Mouse (Mus musculus) heart, embryonic 14.5 days (tissue): ENCODE measurements around the gene Napb. TPM values are rescaled to one million over a fixed set of nuclear protein-coding genes. Genes with fewer than 3 reads are reported as not detected.

Source experiments
- ATAC-seq: fragments of 200-750 bp; cut with Nextera tagmentation; 2 replicates; pipeline ENCODE4 v1.8.0; 2017; ENCODE audit warnings: low read depth, moderate TSS enrichment; ENCODE audit not compliant: insufficient number of reproducible peaks, insufficient read depth, low FRiP score
- H3K27ac ChIP-seq, 2 experiments: fragments of 200-500 bp in 1 of 2; fragments of 300-500 bp in 1 of 2; sonication (generic) in 1 of 2; replicated peaks in 1 of 2; 2 replicates each; pipeline ENCODE4 v1.5.1; 2012 to 2014; ENCODE audit warnings: low read depth in 2 of 2, low read length in 2 of 2, control low read depth in 1 of 2, mild to moderate bottlenecking in 1 of 2, mixed read lengths in 1 of 2; ENCODE audit not compliant: control insufficient read depth in 1 of 2, insufficient read depth in 1 of 2
- H3K27me3 ChIP-seq: fragments of 300-500 bp; sonication (generic); 2 replicates; pipeline ENCODE4 v1.6.1; 2014; ENCODE audit warnings: mild to moderate bottlenecking, low read length, control low read depth; ENCODE audit not compliant: control insufficient read depth, insufficient read depth
- H3K36me3 ChIP-seq: fragments of 300-500 bp; sonication (generic); 2 replicates; pipeline ENCODE4 v1.6.1; 2014; ENCODE audit warnings: mild to moderate bottlenecking, control low read depth, low read length, mixed read lengths; ENCODE audit not compliant: control insufficient read depth, insufficient read depth
- H3K4me1 ChIP-seq, 2 experiments: fragments of 200-500 bp in 1 of 2; fragments of 300-500 bp in 1 of 2; sonication (generic) in 1 of 2; 2 replicates each; pipeline ENCODE4 v1.6.1; 2012 to 2014; ENCODE audit warnings: low read length in 2 of 2, control low read depth in 1 of 2, mixed read lengths in 1 of 2; ENCODE audit not compliant: control insufficient read depth in 2 of 2, insufficient read depth in 2 of 2
- H3K4me2 ChIP-seq: fragments of 300-500 bp; sonication (generic); 2 replicates; pipeline ENCODE4 v1.6.1; 2014; ENCODE audit warnings: mild to moderate bottlenecking, low read length
- H3K4me3 ChIP-seq, 2 experiments: fragments of 200-500 bp in 1 of 2; fragments of 300-500 bp in 1 of 2; sonication (generic) in 1 of 2; 2 replicates each; pipeline ENCODE4 v1.5.1; 2012 to 2014; ENCODE audit warnings: low read length in 2 of 2, mild to moderate bottlenecking in 2 of 2, control low read depth in 1 of 2, low read depth in 1 of 2, moderate library complexity in 1 of 2; ENCODE audit not compliant: control insufficient read depth in 1 of 2, insufficient read depth in 1 of 2
- H3K9ac ChIP-seq: fragments of 300-500 bp; sonication (generic); 2 replicates; pipeline ENCODE4 v1.6.1; 2014; ENCODE audit warnings: mild to moderate bottlenecking, low read length
- H3K9me3 ChIP-seq: fragments of 300-500 bp; sonication (generic); 2 replicates; pipeline ENCODE4 v1.6.1; 2016; ENCODE audit warnings: low read length, control low read depth; ENCODE audit not compliant: control insufficient read depth
- WGBS: fragments of 180-500 bp; shearing (Covaris S2); extraction: QIAGEN DNeasy Blood & Tissue Kit; methylation state at CpG from one replicate; pipeline ENCODE4 v1.1.7; 2014; 5-methylcytosine and 5-hydroxymethylcytosine counted together
- polyA plus RNA-seq: library from polyadenylated mRNA; unstranded; fragments of >200 nt; fragmentation: Nextera tagmentation; extraction: Ambion mirVana; gene quantifications from 2 replicates; pipeline ENCODE4 v1.2.1, GENCODE M21; 2014

The Napb gene
- polyA plus RNA-seq, 1 experiment from 2014 or later = 3.0 TPM

GRCm38 (mm10) chr2:148706409-148707201 lies 25.7 kb downstream of the Napb start:
- no peak for ATAC-seq
- H3K36me3 ChIP-seq = peaks cover 20% of the 10 kb centered on the region
- H3K9ac ChIP-seq = no peak overlapping the region
- H3K4me3 ChIP-seq = no peak overlapping the region
- H3K4me2 ChIP-seq = no peak overlapping the region
- no peaks in the 10 kb centered on the region for H3K4me1 ChIP-seq
- H3K9me3 ChIP-seq = no peaks in the 10 kb centered on the region
- H3K27me3 ChIP-seq = no peaks in the 10 kb centered on the region
- no peak overlapping the region for H3K27ac ChIP-seq
- WGBS = 82% methylated on average over 15 of the region's 15 CpGs

- no peak for ATAC-seq
Measured at GRCm38 (mm10) chr2:148698571-148698970, 33.7 kb downstream of the Napb start.

DNA sequence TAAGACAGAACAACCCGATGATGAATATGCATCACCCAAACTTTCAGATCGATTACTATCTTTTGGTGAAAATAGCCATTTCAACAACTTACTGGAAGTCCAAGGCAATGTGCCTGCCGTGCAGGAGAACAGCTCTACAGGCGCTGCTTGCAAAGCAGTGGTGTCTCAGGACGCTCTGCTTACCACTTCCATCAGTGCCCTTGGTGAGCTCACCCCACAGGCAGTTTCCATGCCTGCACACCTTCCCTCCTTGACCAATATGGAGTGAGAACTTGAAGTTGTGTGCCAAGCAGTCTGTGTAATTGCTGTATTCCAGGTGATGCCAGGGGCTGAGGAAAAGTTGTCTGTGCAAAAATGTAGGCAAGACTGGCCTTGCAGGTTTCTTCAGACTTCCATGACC lies 41.5 kb downstream of the Napb start:
- ATAC-seq = no peak
- Histone ChIP-seq H3K9me3 (no peaks in the 10 kb centered on the region), H3K4me2 (no peak overlapping the region), H3K36me3 (peaks cover 94% of the 10 kb centered on the region), H3K4me3 (no peak overlapping the region), H3K4me1 (peaks cover 0 to 9% of the 10 kb centered on the region in 2 experiments; a peak in 2 of 4 replicates), H3K27ac (no peak overlapping the region), H3K9ac (no peak overlapping the region), H3K27me3 (no peaks in the 10 kb centered on the region)
- 87% methylated on average over 5 of the region's 5 CpGs for WGBS

More at GRCm38 (mm10) chr2:148698571-148698970, 33.7 kb downstream of the Napb start:
- Histone ChIP-seq H3K9ac (no peak overlapping the region), H3K4me3 (no peak overlapping the region), H3K9me3 (no peaks in the 10 kb centered on the region), H3K27ac (no peak overlapping the region), H3K4me1 (peaks cover 0 to 1% of the 10 kb centered on the region in 2 experiments; a peak in 1 of 4 replicates), H3K27me3 (no peaks in the 10 kb centered on the region), H3K36me3 (peaks cover 64% of the 10 kb centered on the region), H3K4me2 (no peak overlapping the region)
- 93% methylated on average over 5 of the region's 5 CpGs for WGBS

- peaks cover 0 to 9% of the 10 kb centered on the region in 2 experiments; a peak in 2 of 4 replicates for H3K4me1 ChIP-seq
- no peak overlapping the region for H3K4me3 ChIP-seq
- no peaks in the 10 kb centered on the region for H3K9me3 ChIP-seq
- H3K27me3 ChIP-seq = no peaks in the 10 kb centered on the region
- WGBS = 93% methylated on average over 3 of the region's 3 CpGs
- no peak for ATAC-seq
- peaks cover 94% of the 10 kb centered on the region for H3K36me3 ChIP-seq
- no peak overlapping the region for H3K27ac ChIP-seq
- H3K9ac ChIP-seq = no peak overlapping the region
- H3K4me2 ChIP-seq = no peak overlapping the region
Measured at GRCm38 (mm10) chr2:148690291-148690690, 42.0 kb downstream of the Napb start.

DNA sequence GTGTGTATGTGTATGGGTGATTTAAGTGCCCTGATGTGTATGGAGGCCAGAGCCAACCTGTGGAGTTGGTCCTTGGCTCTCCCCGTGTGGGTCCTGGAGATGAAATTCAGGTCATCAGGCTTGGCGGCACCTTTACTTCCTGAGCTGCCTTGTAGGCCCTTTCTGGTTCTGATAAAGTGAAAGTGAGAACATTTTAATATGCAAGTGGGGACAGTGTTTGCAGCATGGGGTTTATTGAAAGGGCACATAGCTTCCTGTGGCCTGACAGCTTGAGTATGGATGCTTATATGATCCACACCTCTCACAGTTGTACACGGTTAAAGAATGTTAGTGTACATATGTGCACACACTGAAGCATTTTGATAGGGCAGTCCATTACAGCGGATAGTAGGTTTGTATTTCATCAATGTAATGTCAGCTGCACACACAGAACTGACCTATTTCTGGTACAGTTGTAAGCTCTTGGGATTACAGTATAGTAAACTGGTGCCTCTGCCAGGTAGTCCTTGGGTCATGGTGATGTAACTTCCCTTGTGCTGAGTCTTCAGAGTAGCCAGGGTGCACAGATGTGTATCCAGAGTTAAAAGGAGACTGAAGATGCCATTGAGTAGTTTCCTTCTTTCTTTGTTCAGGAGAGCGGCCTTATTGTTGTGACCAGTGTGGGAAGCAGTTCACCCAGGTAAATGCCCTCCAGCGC lies 42.7 kb downstream of the Napb start:
- ATAC-seq = no peak
- Histone ChIP-seq H3K4me3 (no peak overlapping the region), H3K4me2 (no peak overlapping the region), H3K27ac (no peak overlapping the region), H3K36me3 (peaks cover 94% of the 10 kb centered on the region), H3K27me3 (no peaks in the 10 kb centered on the region), H3K4me1 (peaks cover 0 to 9% of the 10 kb centered on the region in 2 experiments; a peak in 2 of 4 replicates), H3K9me3 (no peaks in the 10 kb centered on the region), H3K9ac (no peak overlapping the region)
- WGBS = 85% methylated on average over 6 of the region's 6 CpGs

DNA sequence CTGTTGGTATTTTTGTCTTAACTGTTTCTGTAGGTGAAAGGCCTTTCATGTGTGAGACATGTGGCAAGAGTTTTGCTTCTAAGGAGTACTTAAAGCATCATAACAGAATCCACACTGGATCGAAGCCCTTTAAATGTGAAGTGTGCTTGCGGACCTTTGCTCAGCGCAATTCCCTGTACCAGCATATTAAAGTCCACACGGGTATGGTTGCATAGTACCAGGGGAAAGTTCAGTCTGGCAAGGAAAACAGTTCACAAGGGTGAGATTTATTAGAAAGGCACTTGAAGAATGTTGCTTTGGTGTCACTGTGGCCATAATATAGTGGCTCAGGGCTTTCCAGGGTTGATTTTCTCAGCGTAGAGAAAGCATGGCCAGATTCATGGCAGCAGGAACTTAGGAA lies 44.3 kb downstream of the Napb start:
- ATAC-seq = no peak
- H3K4me1 ChIP-seq = peaks cover 0 to 1% of the 10 kb centered on the region in 2 experiments; a peak in 1 of 4 replicates
- no peak overlapping the region for H3K27ac ChIP-seq
- H3K4me3 ChIP-seq = no peak overlapping the region
- no peaks in the 10 kb centered on the region for H3K27me3 ChIP-seq
- H3K9me3 ChIP-seq = no peaks in the 10 kb centered on the region
- H3K4me2 ChIP-seq = no peak overlapping the region
- no peak overlapping the region for H3K9ac ChIP-seq
- H3K36me3 ChIP-seq = peaks cover 95% of the 10 kb centered on the region
- 92% methylated on average over 5 of the region's 5 CpGs for WGBS

DNA sequence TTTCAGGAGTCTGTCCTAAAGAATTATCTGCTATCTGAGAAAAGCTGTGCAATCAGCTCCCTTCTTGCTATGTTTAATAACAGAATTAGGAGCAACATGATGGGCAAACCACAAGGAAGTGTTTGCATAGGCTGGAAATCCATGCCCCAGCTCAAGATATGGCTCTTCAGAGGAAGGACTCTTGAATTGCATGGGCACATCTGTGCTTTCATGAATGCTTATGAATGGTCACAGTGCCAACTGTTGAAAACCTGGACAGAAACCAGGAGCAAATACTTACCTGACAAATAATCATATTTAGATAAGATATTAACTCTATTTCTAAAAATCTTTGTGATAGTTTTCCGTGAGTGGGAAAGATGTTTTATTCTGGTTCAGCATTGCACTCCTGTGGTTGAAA lies 45.4 kb downstream of the Napb start:
- no peak overlapping the region for H3K9ac ChIP-seq
- no peaks in the 10 kb centered on the region for H3K9me3 ChIP-seq
- no peak overlapping the region for H3K4me2 ChIP-seq
- no peak for ATAC-seq
- H3K27me3 ChIP-seq = no peaks in the 10 kb centered on the region
- H3K36me3 ChIP-seq = peaks cover 85% of the 10 kb centered on the region
- no peak overlapping the region for H3K27ac ChIP-seq
- H3K4me3 ChIP-seq = no peak overlapping the region
- H3K4me1 ChIP-seq = peaks cover 5 to 8% of the 10 kb centered on the region in 2 experiments
- 58% methylated on average over 1 of the region's 1 CpGs for WGBS
